Mouse (Mus musculus) urinary bladder, postnatal 4 days (tissue): ENCODE results near the gene Cers5.

Source experiments
- DNase-seq, 2 experiments: peaks; one replicate each; pipeline ENCODE4 v3.0.0; 2021 to 2022; ENCODE audit warnings: low spot score in 2 of 2

Cers5 gene

GRCm38 (mm10) chr15:99725341-99726155, 47.1 kb downstream of the Cers5 start, which contains the start of gene Cox14:
Gene Cox14 (plus strand): TSS chr15:99725618.
- DNase-seq: peak; percentile 89 to 92

GRCm38 (mm10) chr15:99724292-99725021, 48.2 kb downstream of the Cers5 start:
- DNase-seq: peak; percentile 67 to 73

GRCm38 (mm10) chr15:99723515-99724291, 49.0 kb downstream of the Cers5 start:
- peak in 1 of 2 experiments; percentile 59 for DNase-seq

GRCm38 (mm10) chr15:99723120-99723514, 49.6 kb downstream of the Cers5 start:
- DNase-seq: no peak

GRCm38 (mm10) chr15:99721921-99722743, 50.6 kb downstream of the Cers5 start:
- no peak for DNase-seq

- no peak for DNase-seq
These were observed 52.8 kb downstream of the Cers5 start for GRCm38 (mm10) chr15:99719865-99720264.

GRCm38 (mm10) chr15:99718461-99719021, 54.1 kb downstream of the Cers5 start:
- no peak for DNase-seq

- no peak for DNase-seq
These were observed 55.0 kb downstream of the Cers5 start, which contains the start of gene Gpd1 for GRCm38 (mm10) chr15:99717386-99718334. Gene Gpd1 (plus strand): TSS chr15:99717515.

- DNase-seq: no peak
These were observed 55.9 kb downstream of the Cers5 start for GRCm38 (mm10) chr15:99716814-99717213.

GRCm38 (mm10) chr15:99715982-99716746, 56.5 kb downstream of the Cers5 start:
- DNase-seq: no peak

GRCm38 (mm10) chr15:99715361-99715865, 57.3 kb downstream of the Cers5 start:
- no peak for DNase-seq

GRCm38 (mm10) chr15:99714858-99715257, 57.8 kb downstream of the Cers5 start:
- DNase-seq: peak; percentile 53 to 70

GRCm38 (mm10) chr15:99714206-99714605, 58.5 kb downstream of the Cers5 start:
- no peak for DNase-seq

GRCm38 (mm10) chr15:99713569-99713968, 59.1 kb downstream of the Cers5 start:
- DNase-seq: no peak

GRCm38 (mm10) chr15:99712666-99713559, 59.8 kb downstream of the Cers5 start:
- no peak for DNase-seq

GRCm38 (mm10) chr15:99711491-99711890, 61.2 kb downstream of the Cers5 start:
- no peak for DNase-seq
